ENCODE assay signal across 8 mouse cellular contexts in the genomic region with DNA sequence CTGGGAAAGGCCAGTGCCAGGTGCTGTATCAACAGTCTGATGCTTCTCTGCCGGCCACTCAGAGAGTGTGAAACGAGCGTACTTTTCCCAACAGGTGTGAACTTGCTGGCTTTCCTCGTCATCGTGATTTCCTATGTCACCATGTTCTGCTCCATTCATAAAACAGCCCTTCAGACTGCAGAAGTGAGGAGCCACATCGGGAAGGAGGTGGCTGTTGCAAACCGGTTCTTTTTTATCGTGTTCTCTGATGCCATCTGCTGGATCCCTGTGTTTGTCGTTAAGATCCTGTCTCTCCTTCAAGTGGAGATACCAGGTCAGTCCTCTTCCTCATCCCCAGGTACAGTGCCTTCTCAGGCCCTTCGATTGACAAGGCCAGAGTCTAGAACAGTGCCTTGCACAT. TPM values are rescaled to one million over a fixed set of nuclear protein-coding genes. Genes with fewer than 3 reads are reported as not detected.
DNase-seq lines count a peak whose midpoint lies in the region; ATAC-seq and TF ChIP-seq lines count a peak whose summit lies in the region.

No protein-coding gene starts in this region.

- H3K27ac ChIP-seq in hindbrain, embryonic 11.5 days (ENCODE audit: low read depth, low read length) = no peak overlapping the region
- H3K27ac ChIP-seq in hindbrain, embryonic 10.5 days = no peak overlapping the region

- no peaks in the 10 kb centered on the region for H3K4me1 ChIP-seq in hindbrain, embryonic 11.5 days (replicated peaks; ENCODE audit: control insufficient read depth, insufficient read depth, low read length)
- H3K4me1 ChIP-seq in hindbrain, embryonic 10.5 days (replicated peaks) = no peaks in the 10 kb centered on the region; the same call in 1 of the 2 replicates

- no peak overlapping the region for H3K4me3 ChIP-seq in hindbrain, embryonic 11.5 days (ENCODE audit: low read depth, low read length)
- H3K4me3 ChIP-seq in hindbrain, embryonic 10.5 days = no peak overlapping the region

- no peak for TF ChIP-seq POLR2A in brain, embryonic 14.5 days (IDR thresholded peaks at IDR 0.05; ENCODE audit: borderline replicate concordance, extremely low read depth, insufficient read depth, insufficient read length, poor library complexity, severe bottlenecking)

- H3K27me3 ChIP-seq in hindbrain, embryonic 11.5 days (ENCODE audit: control insufficient read depth, insufficient read depth, low read length) = no peaks in the 10 kb centered on the region
- H3K27me3 ChIP-seq in hindbrain, embryonic 10.5 days (ENCODE audit: insufficient read depth, poor library complexity, severe bottlenecking) = no peaks in the 10 kb centered on the region

- no peaks in the 10 kb centered on the region for H3K36me3 ChIP-seq in hindbrain, embryonic 11.5 days (ENCODE audit: control insufficient read depth, insufficient read depth, low read length)
- no peaks in the 10 kb centered on the region for H3K36me3 ChIP-seq in hindbrain, embryonic 10.5 days

- ATAC-seq in hindbrain, embryonic 11.5 days (ENCODE audit: low FRiP score) = no peak

- no peak overlapping the region for H3K9ac ChIP-seq in hindbrain, embryonic 11.5 days (ENCODE audit: low read depth, low read length)

- H3K9me3 ChIP-seq in hindbrain, embryonic 11.5 days (ENCODE audit: control insufficient read depth, low read length) = no peaks in the 10 kb centered on the region
- no peaks in the 10 kb centered on the region for H3K9me3 ChIP-seq in hindbrain, embryonic 10.5 days

- DNase-seq in hindbrain, embryonic 11.5 days (ENCODE audit: low spot score) = peak; percentile 18
- DNase-seq in hindbrain, embryonic 10.5 days (ENCODE audit: low spot score) = no peak
- DNase-seq in brain, embryonic 14.5 days (ENCODE audit: low read depth) = peak; percentile 79
- DNase-seq in heart, postnatal 4 days = peak; percentile 10
- DNase-seq in left cerebral cortex, adult 8-10 months (ENCODE audit: low spot score in 2 of 2) = peak; percentile 21 to 33
- peak; percentile 35 for DNase-seq in right cerebral cortex, postnatal 4 days
- DNase-seq in thymus, postnatal 0 days (ENCODE audit: low spot score) = no peak
- DNase-seq in spleen, adult 12 weeks (ENCODE audit: low spot score) = no peak

- 22% methylated on average over 10 of the region's 10 CpGs for WGBS in hindbrain, embryonic 11.5 days
- WGBS in hindbrain, embryonic 10.5 days = 28% methylated on average over 10 of the region's 10 CpGs

- H3K4me2 ChIP-seq in hindbrain, embryonic 11.5 days (replicated peaks; ENCODE audit: low read depth, low read length) = no peak overlapping the region

- TF ChIP-seq CTCF in brain, embryonic 14.5 days (IDR thresholded peaks at IDR 0.05; ENCODE audit: borderline replicate concordance, extremely low read depth, insufficient read depth, insufficient read length) = peak; percentile 58; the same call in 1 of the 2 replicates

RNA-seq across cellular contexts. Expression of gene Fry, which starts 48.4 kb away (rescaled TPM):
- polyA plus RNA-seq in hindbrain, embryonic 11.5 days (2014; fragmentation: Nextera tagmentation; extraction: Ambion mirVana) = 14.3 and 22.4 TPM in 2 replicates
- 4.9 and 12.5 TPM in 2 replicates for polyA plus RNA-seq in hindbrain, embryonic 10.5 days (2016; fragmentation: Nextera tagmentation; extraction: Ambion mirVana)
- polyA plus RNA-seq in brain, embryonic 14.5 days (2012; rRNA removed) = 38.3 and 61.6 TPM in 2 replicates
- total RNA-seq in heart, postnatal 4 days (2021) = 100 to 1,000 TPM; 169 to 174 TPM
- total RNA-seq in left cerebral cortex, adult 8-10 months (2022) = 100 to 1,000 TPM; 162 to 210 (median 176) TPM
- 3.6 and 5.3 TPM in 2 replicates for polyA plus RNA-seq in thymus, postnatal 0 days (2015; fragmentation: Nextera tagmentation; extraction: Ambion mirVana)

RNA-seq across cellular contexts. Expression of gene Rxfp2, which starts 51.6 kb away (rescaled TPM):
- polyA plus RNA-seq in hindbrain, embryonic 11.5 days (2014; fragmentation: Nextera tagmentation; extraction: Ambion mirVana) = 0.49 and 0.50 TPM in 2 replicates
- 0.82 and 0.93 TPM in 2 replicates for polyA plus RNA-seq in hindbrain, embryonic 10.5 days (2016; fragmentation: Nextera tagmentation; extraction: Ambion mirVana)
- polyA plus RNA-seq in brain, embryonic 14.5 days (2012; rRNA removed) = 0.78 and 1.1 TPM in 2 replicates
- total RNA-seq in heart, postnatal 4 days (2021) = not detected
- total RNA-seq in left cerebral cortex, adult 8-10 months (2022) = 1 to 10 TPM in 3 of 4 experiments, under 1 TPM in 1; 0.61 to 1.4 (median 1.2) TPM
- polyA plus RNA-seq in thymus, postnatal 0 days (2015; fragmentation: Nextera tagmentation; extraction: Ambion mirVana) = 0.08 TPM in 1 of 2 replicates, not detected in the other

Comparison
In these comparisons a context has a peak if more than half of its experiments do, and no peak if none do; other contexts are left out.
1. DNase-seq: peak in hindbrain, embryonic 11.5 days (single experiment), brain, embryonic 14.5 days (single experiment), heart, postnatal 4 days (single experiment), left cerebral cortex, adult 8-10 months (2 of 2) and right cerebral cortex, postnatal 4 days (single experiment); none in hindbrain, embryonic 10.5 days (single experiment), thymus, postnatal 0 days (single experiment) and spleen, adult 12 weeks (single experiment).